Mouse (Mus musculus) CD4-positive, CD25-positive, alpha-beta regulatory T cell, adult 4 months (primary cell): ENCODE data around the gene Lmna. TPM values are rescaled to one million over a fixed set of nuclear protein-coding genes. Genes with fewer than 3 reads are reported as not detected.

Experiments used
- ATAC-seq: one replicate; pipeline ENCODE4 v1.8.0; 2017
- polyA plus RNA-seq, 2 experiments: library from polyadenylated mRNA; unstranded; fragments of 100-300 nt; shearing (Covaris generic); gene quantifications; one replicate each; pipeline ENCODE4 v1.2.1; 2017

Gene Lmna
- polyA plus RNA-seq, 2 experiments from 2014 or later: 5.0 to 5.1 TPM

DNA sequence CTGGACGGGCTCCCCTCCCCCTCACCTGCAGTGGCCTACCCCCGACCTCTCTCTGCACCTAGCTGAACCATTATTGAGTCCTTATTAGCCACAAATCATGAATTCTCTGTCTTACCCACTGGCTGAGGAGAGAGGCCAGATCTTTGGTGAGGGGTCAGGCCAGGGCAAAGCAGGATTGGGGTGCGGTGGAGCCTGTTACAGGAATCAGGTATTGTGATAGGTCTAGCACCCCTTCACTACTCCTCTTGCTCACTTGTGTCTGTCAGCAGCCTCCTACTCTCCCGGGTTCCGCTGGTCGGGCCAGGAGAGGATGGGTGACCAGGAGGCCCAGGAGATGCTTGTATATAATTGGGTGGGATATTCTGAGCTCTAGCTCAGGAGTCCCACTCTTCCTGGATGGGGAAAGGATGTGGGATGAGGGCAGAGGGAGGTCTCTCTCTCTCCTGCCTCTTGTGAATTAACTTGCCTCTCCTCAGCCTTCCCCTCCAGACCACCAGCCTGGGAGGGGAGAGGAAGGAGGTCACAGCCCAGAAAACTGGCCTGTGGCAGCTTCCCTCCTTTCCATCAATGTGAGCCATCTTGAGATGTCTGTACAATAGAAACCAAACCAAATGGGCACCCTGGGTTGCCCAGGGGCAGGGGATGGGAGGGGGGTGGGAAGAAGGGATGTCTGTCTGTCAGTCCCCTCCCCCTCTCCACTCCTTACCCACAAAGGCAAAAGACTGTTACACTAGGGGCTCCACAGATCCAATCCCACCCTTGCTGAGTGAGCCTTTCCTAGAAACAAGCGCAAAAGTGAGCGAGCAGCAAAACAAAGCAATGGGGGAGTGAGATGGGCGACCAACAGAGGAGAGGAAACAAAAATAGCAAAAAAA is 28.8 kb upstream of the Lmna start:
- ATAC-seq: no peak

DNA sequence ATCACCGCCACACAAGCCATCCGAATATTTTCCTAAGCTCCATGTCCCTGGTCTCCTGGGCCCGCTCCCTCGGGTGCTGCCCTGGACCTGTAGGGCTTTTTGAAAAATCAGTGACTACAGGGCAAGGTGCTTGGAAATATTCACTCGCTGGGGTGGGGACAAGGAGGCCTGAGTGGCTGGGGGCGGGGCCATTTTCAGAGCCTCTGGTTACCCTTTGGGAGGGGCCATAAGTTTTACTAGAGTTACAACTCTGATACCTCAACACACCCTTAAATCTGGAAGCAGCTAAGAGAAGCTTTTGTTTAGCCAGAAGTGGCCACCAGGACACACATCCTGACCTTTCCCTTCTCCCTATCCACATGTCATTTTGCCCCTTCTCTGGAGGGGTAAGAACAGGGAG is 27.4 kb upstream of the Lmna start:
- ATAC-seq: no peak

DNA sequence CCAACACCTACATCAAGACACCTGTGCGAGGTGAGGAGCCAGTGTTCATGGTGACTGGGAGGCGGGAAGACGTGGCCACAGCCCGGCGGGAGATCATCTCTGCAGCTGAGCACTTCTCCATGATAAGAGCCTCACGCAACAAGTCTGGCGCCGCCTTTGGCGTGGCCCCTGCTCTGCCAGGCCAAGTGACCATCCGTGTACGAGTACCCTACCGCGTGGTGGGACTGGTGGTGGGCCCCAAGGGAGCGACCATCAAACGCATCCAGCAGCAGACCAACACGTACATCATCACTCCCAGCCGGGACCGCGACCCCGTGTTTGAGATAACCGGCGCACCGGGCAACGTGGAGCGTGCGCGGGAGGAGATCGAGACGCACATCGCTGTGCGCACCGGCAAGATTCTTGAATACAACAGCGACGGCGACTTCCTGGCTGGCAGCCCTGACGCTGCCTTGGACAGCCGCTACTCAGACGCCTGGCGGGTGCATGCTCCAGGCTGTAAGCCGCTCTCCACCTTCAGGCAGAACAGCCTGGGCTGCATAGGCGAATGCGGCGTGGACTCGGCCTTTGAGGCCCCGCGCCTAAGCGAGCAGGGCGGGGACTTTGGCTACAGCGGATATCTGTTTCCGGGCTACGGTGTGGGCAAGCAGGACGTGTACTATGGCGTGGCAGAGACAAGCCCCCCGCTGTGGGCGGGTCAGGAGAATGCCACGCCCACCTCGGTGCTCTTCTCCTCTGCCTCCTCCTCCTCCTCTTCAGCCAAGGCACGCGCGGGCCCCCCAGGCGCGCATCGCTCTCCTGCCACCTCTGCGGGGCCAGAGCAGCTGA is 26.6 kb upstream of the Lmna start:
- ATAC-seq: no peak

DNA sequence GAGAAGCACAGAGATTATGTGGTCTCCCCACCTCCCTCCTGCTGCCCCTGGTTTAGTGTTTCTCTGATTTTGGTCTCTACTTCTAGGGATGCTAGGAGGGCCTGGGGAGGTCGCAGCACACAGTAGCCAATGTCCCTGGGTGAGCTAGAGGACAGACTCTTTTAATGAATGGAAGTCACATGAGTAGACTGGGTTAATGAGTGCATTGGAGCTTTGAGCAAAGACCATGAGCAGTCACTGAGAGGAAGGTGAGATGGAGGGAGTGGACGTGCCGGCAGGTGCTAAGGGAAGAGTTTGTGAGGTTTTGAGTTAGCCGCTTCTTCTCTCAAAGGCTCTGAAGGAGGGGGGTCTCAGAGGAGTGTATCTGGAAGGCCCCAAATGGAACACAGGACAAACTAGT is 25.8 kb upstream of the Lmna start:
- ATAC-seq: no peak

DNA sequence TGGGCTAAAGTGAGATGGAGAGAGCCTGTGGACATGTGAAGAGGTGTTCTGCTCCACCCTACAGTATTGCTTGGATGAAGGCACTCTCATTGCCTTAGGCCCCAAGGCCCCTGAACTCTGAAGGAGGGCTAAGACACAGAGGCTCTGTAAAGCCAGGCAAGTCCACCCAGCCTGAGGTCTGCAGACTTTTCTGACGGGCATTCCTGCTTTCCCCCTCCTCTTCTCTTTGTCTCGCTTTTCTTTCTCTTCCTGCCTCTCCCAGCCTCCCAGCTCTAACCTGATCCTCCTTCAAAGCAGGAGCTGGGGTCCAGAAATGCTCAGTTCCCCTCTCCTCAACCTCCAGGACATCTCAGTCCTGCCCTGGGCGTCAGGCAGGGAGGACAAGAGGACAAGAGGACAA is 25.2 kb upstream of the Lmna start:
- no peak for ATAC-seq

DNA sequence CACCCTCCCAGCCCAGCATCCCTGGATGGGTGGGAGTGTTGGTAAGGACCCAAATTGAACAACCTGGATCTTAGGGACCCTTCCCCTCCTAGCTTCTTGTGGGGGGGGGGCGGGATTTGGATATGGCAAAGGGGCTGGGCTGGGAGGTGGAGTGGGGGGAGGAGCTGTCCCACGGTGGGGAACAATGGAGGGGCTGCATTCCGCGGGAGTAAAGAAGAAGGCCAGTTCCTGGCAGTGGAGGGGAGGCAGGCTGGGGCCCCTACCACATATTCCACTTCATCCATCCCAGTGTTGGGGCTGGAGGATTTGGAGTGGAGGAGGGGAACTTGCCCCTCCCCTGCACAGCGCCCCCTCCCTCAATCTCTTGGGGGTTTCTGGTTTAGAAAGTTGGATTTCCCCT is 23.9 kb upstream of the Lmna start:
- ATAC-seq: no peak

DNA sequence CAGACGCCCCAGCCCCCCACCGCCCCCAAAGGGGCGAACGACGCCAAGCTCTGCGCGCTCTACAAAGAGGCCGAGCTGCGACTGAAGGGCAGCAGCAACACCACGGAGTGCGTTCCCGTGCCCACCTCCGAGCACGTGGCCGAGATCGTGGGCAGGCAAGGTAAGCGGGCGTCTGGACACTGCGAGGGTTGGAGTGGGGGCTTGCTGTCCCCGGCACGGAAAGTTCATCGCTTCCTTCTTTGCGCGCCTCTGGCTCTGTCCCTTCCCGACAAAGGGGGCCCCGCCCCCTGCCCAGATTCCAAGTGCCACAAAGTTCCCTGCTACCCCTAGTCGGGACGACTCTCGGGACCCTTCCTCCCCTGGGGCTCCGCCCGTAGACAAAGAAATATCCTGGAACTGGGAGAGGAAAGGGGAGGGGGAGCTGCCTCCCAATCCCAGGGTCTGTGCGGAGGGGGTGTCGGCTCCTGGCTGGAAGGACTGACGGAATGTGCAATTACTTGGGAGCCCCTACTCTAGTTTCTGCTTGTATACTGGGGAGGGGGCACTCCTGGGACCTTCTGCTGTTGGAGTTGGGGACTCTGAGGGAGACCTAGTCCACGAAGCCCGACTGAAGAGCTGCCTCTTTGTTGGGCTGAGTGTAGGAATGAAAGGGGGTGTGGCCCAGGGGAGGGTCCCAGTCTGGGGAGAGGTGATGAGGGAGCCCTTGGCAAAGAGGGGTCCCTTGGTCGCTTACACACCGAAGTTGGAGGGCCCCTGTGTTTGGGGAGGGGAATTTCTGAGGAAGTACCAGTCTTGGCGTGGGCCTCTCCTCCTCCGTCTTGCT is 23.1 kb upstream of the Lmna start:
- no peak for ATAC-seq

DNA sequence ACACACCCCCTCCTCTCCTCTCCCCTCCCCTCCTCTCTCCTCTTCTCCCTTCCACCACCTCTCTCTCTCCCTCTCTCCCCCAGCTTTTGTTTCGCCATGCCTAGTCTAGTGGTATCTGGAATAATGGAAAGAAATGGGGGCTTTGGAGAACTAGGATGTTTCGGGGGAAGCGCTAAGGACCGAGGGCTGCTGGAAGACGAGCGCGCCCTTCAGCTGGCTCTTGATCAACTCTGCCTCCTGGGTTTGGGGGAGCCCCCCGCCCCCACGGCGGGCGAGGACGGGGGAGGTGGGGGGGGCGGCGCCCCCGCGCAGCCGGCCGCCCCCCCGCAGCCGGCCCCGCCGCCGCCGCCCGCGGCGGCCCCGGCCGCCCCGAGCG is 22.5 kb upstream of the Lmna start, which contains the start of gene Mex3a:
TSS of gene Mex3a (plus strand) at position 97 of the 376 bp plus-strand sequence.
- no peak for ATAC-seq

DNA sequence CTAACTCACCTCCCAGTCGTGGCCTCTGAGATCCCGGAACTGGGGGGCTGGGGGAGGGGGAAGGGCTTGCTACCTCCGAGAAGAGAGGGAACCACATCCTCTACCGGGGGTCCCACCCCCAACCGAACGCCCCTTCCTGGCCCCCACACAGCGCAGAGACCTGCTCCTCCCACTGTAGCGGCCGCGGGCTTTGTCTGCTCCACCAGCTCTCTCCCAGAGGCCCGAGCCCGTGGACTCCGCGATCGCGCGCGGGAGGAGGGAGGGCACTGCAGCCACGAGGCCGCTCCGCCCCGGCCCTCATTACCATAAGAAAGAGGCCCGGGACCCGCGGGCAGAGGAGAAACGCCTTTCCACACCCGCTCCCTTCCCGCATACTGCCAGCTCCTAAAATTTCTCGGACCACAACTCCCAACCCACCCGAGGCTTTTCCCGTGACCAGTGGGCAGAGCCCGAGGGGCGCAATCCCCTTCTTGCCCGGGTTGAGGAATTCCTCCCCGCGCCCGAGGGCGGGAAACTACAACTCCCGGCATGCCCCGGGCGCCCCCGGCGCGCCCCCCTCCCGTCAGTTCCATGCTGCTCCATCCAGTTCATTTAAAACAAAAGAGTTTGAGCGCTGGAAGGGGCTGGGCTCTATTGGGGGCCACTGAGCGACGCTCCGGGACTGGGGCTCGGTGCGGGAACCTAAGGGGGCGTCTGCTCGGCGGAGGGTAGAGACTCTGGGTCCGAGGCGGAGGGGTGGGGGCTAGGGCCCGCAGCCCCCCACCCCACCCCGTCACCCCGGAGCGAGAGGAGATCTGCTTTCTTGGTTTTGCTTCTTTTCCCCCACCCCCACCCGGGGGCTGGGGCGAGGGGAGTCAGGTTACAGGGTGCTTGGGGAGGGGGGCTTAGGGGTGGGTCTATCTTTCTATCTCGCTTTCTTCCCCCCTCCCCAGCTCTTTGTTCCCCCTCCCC is 21.9 kb upstream of the Lmna start:
- peak; percentile 83 for ATAC-seq

DNA sequence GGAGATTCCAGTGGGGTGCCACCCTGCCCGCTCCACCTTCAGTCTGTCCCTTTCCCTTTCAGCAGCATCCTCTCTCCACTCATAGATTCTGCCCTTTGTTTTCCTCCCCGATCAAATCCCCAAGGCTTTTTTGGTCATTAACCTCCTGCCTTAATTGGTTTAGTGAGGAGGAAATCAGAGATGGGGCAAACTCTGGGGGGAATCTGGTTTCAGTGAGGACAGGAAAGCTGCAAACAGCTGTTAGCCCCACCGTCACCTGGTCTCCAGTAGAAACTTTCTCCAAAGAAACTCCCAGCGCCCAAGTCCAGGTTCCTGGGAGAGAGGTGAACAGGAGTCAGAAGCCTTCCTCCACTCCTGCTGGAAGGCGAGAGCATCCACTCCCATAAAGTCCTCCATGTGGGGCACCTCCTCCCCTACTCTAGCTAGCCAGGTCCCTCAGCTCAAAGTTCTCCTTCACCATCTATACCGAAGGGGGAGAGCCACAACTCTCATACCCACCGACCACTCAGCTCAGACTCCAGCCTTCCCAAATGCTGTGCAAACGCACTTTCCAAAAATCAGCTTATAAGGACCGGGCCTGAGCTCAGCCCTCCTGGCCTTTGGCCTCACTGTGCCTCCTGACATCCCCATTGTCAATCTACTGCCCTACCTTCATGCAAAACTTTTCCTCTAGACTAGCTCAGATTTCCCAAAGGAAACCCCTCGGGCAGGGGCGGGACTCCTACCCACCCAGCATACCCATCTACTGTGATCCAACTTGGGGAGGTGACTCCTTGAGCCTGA is 20.5 kb upstream of the Lmna start:
- ATAC-seq: no peak

DNA sequence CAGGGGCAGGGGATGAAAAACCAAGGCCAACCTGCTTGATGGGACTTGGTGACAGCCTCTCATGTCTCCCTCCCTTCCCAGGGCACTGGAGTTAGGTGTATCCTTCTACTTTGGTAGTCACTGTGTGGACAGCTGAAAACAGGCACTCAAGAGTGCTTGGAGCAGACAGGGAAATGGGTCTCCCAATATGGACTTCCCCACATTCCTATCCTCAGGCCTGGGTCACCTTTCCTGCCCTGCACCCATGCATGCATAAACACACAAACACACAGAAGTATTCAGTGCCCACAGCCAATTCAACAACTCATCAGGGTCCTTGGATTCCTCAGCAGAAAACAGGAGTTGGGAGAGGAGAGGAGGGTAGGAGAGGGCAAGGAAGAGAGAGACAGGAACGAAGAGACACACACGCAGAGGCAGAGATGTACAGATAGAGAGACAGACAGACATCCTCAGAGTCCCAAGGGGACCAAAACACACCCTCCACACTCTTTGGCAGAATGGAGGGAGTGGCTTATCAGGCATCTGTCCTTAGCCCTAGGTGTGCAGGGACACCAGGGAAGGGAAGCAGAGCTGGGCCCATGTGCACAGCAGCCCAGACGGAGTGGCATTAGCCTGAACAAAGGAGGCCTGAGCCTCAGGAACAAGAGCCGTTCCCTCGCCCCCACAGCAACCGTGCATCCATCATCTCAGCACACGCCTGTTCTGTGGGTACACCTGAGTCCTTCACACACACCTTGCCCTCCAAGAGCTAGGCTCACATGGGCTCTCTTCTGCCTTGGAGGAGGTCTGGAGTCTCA is 19.6 kb upstream of the Lmna start:
- no peak for ATAC-seq

DNA sequence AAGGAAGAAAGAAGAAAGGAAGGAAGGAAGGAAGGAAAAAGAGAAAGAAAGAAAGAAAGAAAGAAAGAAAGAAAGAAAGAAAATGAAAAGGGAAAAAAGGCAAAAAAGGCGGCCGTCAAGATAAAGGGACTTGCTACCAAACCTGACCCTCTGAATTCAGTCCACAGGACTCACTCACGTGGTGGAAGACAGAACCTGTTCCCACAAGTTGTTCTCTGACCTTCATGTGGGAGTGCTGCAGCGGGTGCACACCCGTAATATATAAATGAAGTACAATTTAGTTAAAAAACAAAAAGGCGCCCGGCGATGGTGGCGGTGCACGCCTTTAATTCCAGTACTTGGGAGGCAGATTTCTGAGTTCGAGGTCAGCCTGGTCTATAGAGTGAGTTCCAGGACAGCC is 18.9 kb upstream of the Lmna start:
- no peak for ATAC-seq

DNA sequence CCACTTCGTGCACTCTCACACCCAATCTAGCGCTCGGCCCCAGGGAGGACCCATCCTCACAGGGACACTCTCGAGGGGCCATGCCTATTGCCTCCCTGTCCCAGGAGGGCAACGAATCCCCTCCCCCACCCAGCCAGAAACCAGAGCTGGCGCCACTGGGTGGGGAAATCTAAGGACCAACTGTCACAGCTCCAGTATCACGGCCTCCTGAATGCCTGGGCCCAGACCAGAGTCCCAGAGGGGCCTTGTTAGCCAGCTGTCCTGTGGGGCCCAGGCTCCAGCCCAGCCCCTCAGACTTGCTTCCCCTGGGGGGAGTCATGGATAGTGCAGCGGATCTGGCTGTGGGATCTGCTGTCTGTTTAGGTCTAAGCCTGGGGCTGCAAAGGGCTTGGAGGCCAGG is 17.8 kb upstream of the Lmna start:
- no peak for ATAC-seq

DNA sequence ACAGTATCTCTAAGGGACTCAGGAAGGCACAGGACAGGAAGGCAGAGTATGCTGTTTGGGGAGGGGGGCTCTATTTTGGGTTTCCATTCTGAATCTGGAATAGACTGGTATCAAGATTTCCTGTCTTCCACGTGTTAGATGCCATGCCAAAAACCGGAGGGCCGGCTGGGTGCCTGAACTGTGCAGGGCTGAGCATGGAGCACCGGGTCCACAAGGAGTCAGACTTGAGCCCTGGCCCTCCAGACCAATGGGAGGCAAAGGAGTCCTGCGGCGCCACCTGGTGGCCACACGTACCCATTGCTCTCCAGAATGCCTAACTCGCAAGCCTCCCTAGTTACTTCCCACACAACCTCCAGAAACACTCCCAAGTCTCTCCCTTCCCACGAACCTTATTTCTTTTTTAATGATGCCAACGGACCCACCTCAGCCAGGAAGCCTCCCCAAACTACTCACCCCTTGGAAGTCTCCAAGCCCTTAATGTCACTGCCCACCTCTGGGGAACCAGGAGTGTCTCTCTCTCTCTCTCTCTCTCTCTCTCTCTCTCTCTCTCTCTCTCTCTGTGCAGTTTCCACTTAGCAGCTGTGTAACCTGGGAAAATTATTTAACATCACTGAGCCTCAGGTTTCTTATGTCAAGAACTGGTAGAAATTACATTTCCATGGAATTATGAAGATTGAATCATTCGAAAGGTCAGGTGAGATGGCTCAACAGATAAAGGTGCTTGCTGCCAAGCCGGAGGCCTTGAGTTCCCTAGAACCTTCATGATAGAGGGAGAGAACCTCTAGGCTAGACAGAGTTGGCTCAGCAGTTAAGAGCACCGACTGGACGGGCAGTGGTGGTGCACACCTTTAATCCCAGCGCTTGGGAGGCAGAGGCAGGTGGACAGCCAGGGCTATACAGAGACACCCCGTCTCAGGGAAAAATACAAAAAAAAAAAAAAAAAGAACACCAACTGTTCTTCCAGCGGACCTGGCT is 16.7 kb upstream of the Lmna start:
- peak; percentile 62 for ATAC-seq

DNA sequence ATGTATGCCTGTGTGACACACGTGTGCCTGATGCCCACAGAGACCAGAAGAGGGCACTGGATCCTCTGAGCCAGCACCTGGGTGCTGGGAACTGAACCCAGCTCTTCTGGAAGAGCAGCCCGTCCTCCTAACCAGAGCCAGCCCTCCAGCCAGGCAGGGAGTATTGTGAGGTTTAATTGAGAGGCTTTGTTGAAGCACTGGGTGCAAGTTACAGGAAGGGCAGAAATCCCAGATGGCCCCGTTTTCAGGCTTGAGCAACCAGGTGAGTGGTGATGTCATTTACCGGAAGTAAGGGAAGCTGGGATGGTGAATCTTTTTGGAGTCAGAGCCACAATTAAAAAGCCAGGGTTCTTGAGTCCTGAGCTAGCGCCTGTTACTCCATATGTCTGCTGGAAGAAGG is 15.3 kb upstream of the Lmna start:
- ATAC-seq: no peak

DNA sequence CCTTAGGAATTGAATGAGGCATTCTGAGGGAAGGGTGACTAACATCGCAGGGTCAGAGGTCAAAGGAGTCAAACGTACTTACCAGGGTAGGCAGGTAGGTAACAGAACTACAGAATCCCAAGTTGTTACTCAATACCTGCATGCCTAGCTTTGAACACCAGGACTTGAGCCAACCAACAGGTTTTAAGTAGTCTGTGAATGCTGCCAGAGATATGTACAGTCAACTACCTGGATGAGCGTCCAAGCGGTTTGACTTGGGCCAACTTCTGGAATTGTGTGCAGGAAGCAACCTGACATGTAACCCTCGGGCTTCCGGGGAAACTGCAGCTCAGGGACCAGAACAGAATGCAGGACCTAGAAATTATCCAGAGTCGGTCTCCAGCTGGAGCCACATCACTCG is 13.3 kb upstream of the Lmna start:
- ATAC-seq: no peak

DNA sequence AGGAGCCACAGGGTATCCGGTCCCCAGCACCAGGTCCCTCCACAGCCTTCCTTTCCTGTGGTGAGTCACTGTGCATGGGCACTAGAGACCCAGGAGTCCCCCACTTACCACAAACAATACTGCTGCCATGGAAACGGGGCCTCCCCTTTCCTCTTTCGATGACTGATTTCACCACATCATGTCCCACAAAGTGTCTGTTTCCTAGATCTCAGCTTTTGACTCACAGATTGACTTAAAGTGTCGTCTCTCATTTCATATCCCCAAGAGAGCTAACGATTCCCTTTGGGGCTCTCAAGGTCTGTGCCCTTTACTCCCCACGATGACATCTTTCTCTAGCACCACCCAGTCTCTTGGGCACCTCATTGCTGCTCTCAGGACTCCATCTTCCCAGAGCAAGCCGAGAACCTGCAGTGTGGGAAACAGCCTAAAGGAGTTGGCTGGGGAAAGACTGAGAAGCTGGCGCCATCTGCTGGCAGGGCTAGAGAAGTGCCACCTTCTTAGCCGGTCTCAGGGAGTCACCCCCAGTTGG is 12.1 kb upstream of the Lmna start:
- peak; percentile 85 for ATAC-seq

DNA sequence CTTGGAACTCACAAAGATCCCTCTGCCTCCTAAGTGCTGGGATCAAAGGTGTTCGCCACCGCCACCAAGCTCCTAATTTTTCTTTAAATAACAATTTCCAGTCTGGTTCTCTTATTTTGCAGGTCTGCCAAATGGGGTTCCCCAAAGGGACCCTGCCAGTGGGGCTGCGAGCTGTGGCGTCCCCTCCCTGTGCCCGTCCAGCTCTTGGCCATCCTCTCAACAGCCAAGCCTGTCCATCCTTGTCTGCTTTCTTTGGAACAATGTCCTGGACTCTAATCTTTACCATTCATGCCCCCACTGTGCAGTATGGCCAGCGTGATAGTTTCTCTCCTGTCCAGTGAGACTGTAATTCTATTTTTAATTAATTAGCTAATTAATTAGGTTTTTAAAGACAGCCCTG is 11.4 kb upstream of the Lmna start:
- no peak for ATAC-seq

DNA sequence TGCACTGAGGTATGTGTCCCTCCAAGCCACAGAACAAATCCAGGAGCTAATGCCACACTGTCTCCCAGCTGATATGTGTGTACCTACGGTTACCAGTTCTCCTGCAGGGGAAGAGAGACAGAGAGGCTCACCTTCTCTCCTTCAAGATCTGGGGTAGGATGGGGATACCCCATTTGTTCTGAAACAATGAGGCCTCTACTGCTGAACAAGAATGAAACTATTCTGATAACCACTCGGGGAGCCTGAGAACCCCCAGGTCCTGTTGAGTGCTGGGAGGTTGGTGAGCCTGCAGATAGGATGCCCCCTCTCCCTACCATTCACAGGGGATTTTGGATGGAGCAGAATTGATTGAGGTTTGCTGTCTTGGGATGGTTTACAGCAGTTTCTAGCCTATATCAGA is 10.3 kb upstream of the Lmna start:
- ATAC-seq: no peak
